Mouse (Mus musculus): ENCODE data around the gene Rps6ka4.

Rps6ka4 gene

DNA sequence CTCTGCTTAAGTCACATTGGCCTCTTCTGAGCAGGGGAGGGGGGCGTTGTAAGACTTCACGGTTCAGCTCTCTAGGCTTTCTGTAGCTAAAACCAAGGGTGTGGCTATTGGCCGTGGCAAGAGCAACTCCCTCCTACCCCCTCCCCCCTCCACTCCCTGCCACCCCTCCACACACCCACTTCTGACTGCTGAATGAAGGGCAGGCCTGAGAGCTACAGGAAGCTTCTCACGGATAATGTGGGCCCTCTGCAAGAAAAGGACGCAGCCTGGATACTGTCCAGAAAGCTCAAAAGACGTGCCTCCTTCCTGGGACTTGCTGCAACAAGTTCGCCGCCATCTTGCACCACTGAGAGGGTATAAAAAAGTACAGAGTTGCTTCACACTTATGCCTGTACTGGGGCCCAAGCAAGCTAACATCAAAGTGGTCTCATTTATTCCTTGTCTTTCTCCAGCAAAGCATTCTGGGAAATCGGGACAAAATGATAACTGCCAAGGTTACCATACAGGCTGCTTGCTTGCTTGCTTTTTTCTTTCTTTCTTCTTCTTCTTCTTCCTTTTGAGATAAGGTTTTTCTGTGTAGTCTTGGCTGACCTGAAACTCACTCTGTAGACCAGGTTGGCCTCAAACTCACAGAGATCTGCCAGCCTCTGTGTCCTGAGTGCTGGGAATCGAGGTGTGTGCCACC is 21.2 kb downstream of the Rps6ka4 start:
- in situ Hi-C loops (cut with MboI; ENCODE audit: low pct_unique_long_range_greater_than_20kb in 1 of 2, low sequenced_read_pairs in 2 of 2, unreplicated experiment in 1 of 2): no loop called here

DNA sequence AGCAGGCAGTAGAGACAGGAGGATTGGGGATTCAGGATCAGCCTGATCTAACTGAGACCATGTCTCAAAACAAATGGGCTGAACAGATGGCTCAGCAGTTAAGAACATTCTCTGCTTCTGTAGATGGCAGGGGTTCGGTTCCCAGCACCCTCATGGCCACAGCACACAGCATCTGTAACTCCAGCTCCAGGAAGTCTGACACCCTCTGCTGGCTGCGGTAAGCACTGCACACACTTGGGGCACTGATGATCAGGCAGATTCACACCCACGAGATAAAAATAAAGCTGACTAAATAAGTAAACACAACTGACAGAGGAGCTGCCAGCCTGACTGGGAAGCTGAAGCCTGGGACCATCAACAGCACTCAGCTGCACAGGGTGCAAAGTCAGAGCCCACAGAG is 25.5 kb downstream of the Rps6ka4 start:
- in situ Hi-C loops (cut with MboI; ENCODE audit: low pct_unique_long_range_greater_than_20kb in 1 of 2, low sequenced_read_pairs in 2 of 2, unreplicated experiment in 1 of 2): no loop called here

- in situ Hi-C loops (cut with MboI; ENCODE audit: low pct_unique_long_range_greater_than_20kb in 1 of 2, low sequenced_read_pairs in 2 of 2, unreplicated experiment in 1 of 2): no loop called here
These were observed 26.1 kb downstream of the Rps6ka4 start for GRCm38 (mm10) chr19:6814366-6814765.
